Mouse (Mus musculus) kidney, adult 2 months (tissue): ENCODE results near the gene Ubac1.

Experiments used
- CTCF ChIP-seq: fragments of 200-500 bp; conservative IDR thresholded peaks from 2 replicates; pipeline ENCODE4 v1.5.1; 2011; ENCODE audit warnings: low read depth, mild to moderate bottlenecking, control low read depth, low read length, moderate library complexity, mixed read lengths; ENCODE audit not compliant: insufficient read depth, insufficient read length
- POLR2A ChIP-seq: fragments of 200-500 bp; IDR thresholded peaks from one replicate; pipeline ENCODE4 v1.6.1; 2011; ENCODE audit warnings: low read depth, low read length, control low read depth

DNA sequence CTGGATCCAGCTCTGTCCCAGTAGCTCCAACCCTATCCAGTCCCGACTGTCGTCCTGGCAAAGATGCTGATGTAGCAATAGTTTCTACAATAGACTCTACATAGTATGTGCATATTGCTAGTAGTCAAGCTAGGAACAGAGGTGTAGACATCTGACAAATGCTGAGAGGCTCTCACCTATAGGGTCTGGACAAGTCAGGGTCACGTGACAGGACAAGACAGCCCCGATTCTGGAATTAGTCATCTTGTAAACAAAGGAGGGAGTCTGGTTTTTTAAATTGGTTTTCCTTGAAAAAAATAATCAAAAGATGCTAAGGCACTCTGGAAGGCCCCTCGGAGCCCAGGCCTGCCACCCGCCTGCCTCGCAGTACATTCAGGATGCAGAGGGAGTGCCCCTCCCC lies 35.5 kb upstream of the Ubac1 start:
- TF ChIP-seq CTCF: no peak
- TF ChIP-seq POLR2A: no peak
